Mouse (Mus musculus) kidney, postnatal 36 days (tissue): ENCODE data around the gene Pygb.

ENCODE experiments used
- DNase-seq, 2 experiments: peaks; one replicate each; pipeline ENCODE4 v3.0.0; 2021 to 2022; ENCODE audit warnings: mixed read lengths in 2 of 2

The Pygb gene

GRCm38 (mm10) chr2:150793320-150793719 lies 6.8 kb downstream of the Pygb start:
- no peak for DNase-seq

- DNase-seq, result no peak
Observed at GRCm38 (mm10) chr2:150798084-150798483, 11.5 kb downstream of the Pygb start.

- peak in 1 of 2 experiments; percentile 21 for DNase-seq
Observed at GRCm38 (mm10) chr2:150800616-150801015, 14.1 kb downstream of the Pygb start.

- peak in 1 of 2 experiments; percentile 61 for DNase-seq
Observed at GRCm38 (mm10) chr2:150803035-150803434, 16.5 kb downstream of the Pygb start.

- no peak for DNase-seq
Observed at GRCm38 (mm10) chr2:150808381-150808780, 21.8 kb downstream of the Pygb start.

GRCm38 (mm10) chr2:150808812-150809211 lies 22.3 kb downstream of the Pygb start:
- no peak for DNase-seq

GRCm38 (mm10) chr2:150810603-150811002 lies 24.1 kb downstream of the Pygb start:
- no peak for DNase-seq

- no peak for DNase-seq
Observed at GRCm38 (mm10) chr2:150812816-150813215, 26.3 kb downstream of the Pygb start.

- DNase-seq, result no peak
Observed at GRCm38 (mm10) chr2:150816676-150817402, 30.3 kb downstream of the Pygb start.

GRCm38 (mm10) chr2:150818742-150819141 lies 32.2 kb downstream of the Pygb start:
- no peak for DNase-seq

- no peak for DNase-seq
Observed at GRCm38 (mm10) chr2:150820720-150821119, 34.2 kb downstream of the Pygb start.

- DNase-seq, result no peak
Observed at GRCm38 (mm10) chr2:150822987-150823386, 36.5 kb downstream of the Pygb start.

GRCm38 (mm10) chr2:150826426-150826825 lies 39.9 kb downstream of the Pygb start:
- DNase-seq, result no peak

- DNase-seq, result no peak
Observed at GRCm38 (mm10) chr2:150828164-150828563, 41.6 kb downstream of the Pygb start.

GRCm38 (mm10) chr2:150828654-150829053 lies 42.1 kb downstream of the Pygb start:
- no peak for DNase-seq

GRCm38 (mm10) chr2:150830011-150830410 lies 43.5 kb downstream of the Pygb start:
- DNase-seq, result no peak

GRCm38 (mm10) chr2:150830911-150831441 lies 44.4 kb downstream of the Pygb start:
- no peak for DNase-seq

- DNase-seq, result peak; percentile 36 to 41
Observed at GRCm38 (mm10) chr2:150832029-150832428, 45.5 kb downstream of the Pygb start.

- no peak for DNase-seq
Observed at GRCm38 (mm10) chr2:150834616-150835015, 48.1 kb downstream of the Pygb start.

GRCm38 (mm10) chr2:150835975-150836374 lies 49.4 kb downstream of the Pygb start:
- DNase-seq, result no peak

GRCm38 (mm10) chr2:150836906-150837305 lies 50.4 kb downstream of the Pygb start:
- DNase-seq, result no peak

- DNase-seq, result no peak
Observed at GRCm38 (mm10) chr2:150837781-150838180, 51.2 kb downstream of the Pygb start.

GRCm38 (mm10) chr2:150839686-150840471 lies 53.3 kb downstream of the Pygb start:
- peak in 1 of 2 experiments; percentile 8 for DNase-seq

GRCm38 (mm10) chr2:150841109-150841508 lies 54.6 kb downstream of the Pygb start:
- no peak for DNase-seq
